Mouse (Mus musculus): ENCODE measurements at regions not wholly inside any gene's neighbourhood (a gene's known extent, or its start where the extent isn't known, plus 50 kb on each side); places are given as distances from the start of the nearest gene placed in this dataset.

DNA sequence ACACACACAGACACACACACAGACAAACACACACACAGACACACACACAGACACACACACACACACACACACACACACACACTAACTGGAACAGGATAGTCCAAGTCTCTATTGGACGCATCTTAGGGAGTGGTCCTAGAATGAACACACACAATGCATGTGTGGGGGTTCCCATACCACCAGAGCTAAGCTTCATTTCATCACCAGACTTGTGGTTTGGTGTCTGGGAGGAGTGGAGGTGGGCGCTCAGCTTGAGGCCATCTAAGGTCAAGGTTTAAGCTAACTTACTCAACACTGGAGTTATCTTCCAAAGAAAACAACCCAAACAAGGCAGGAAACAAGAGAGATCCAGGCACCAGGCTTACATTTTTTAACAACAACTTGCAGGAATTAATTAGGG is 147.9 kb upstream of the Rxfp2 start:
- TF ChIP-seq CTCF (IDR thresholded peaks at IDR 0.05; ENCODE audit: control insufficient read depth, insufficient read depth, insufficient read length) (no peak), FOSL1 (IDR thresholded peaks at IDR 0.05; ENCODE audit: insufficient read depth, low read length, poor library complexity, severe bottlenecking) (no peak), MYOD1 (IDR thresholded peaks at IDR 0.05; ENCODE audit: control insufficient read depth, insufficient read length, low read depth) (no peak), USF1 (IDR thresholded peaks at IDR 0.05; ENCODE audit: low read depth) (no peak), CEBPB (IDR thresholded peaks at IDR 0.05; ENCODE audit: low read depth) (no peak)
